Mouse (Mus musculus) layer of hippocampus, postnatal 36 days (tissue): ENCODE measurements around the gene Aox2. TPM values are rescaled to one million over a fixed set of nuclear protein-coding genes. Genes with fewer than 3 reads are reported as not detected.

Experiments
- DNase-seq, 2 experiments: peaks; one replicate each; pipeline ENCODE4 v3.0.0; 2022
- total RNA-seq, 2 experiments: library from RNA; stranded (reverse); gene quantifications; 2 replicates each; pipeline ENCODE4 v1.2.3; 2021

Aox2 gene
- total RNA-seq, result not detected

DNA sequence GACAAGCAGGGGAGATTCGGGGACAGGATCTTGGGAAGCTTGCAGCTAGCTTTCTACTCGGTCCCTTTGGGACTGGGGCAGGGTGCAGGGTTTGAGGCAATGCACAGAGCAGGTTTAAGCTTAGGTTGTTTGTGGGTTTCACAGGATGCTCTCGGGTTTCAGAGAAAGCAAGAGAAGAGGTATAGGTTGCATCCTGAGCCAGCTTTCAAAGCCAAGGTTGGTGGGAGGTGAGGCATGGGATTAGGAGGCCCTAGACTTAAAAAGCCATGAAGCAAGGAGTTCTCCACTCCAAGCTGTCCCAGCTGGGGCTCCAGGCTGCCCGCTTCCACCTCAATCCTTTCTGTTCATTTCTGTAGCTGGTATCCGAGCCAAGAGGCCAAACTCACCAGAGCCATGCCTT is at the start of gene Aox2:
TSS of gene Aox2 (plus strand) at position 301 of the 400 bp plus-strand sequence.
- no peak for DNase-seq

DNA sequence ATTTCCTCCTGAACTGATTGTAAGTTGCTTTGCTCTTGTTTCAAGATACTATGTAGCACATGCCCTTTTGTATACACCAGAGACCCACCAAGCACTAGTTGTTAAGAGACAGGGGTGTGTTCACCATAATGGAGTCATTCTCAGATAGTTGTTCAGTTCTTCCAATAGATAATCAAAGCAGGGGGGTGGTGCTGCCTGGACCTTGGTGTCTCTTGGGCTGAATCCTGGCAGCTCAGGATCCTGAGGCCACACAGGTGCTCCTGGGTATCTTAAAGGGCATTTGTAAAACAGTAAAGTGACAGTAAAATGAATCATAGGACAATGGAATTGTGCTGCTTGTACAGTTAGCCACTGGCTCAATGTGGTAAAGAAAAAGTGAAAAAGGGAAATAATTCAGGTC is 49.2 kb upstream of the Aox2 start:
- DNase-seq, result no peak

DNA sequence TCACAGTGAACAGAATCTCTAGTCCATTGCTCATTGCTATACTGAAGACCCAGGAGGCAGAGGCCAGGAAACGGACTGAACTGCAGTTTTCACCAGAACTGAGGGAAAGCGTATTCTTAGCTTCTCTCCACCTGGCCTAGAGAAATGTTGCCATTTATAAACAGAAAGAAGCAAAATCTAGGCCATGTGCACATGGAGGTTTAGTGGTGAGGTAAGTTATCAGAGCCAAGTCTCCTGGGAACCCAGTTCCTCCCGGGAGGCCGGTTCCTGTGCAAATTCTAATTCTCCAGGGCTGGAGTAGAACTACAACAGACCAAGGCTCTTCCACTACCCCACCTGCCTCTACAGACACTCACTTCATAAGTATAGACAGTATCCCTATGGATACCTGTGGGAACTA is 48.4 kb upstream of the Aox2 start:
- no peak for DNase-seq

DNA sequence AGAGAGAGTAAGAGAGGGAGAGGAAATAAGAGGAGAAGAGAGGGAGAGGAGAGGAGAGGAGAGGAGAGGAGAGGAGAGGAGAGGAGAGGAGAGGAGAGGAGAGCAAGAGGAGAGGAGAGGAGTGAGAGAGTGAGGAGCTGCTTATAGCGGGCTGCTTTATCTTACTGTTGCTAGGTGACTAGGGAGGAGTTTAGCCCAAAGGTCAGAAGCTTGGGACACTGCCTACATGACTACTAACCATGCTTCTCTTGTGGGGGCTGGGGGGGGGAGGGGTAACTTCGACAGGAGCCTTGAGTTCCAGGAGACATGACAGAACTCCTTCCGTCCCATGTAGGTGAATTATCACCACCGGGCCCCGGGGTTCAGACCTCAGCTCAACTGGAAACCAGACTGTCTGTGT is 47.6 kb upstream of the Aox2 start:
- no peak for DNase-seq

DNA sequence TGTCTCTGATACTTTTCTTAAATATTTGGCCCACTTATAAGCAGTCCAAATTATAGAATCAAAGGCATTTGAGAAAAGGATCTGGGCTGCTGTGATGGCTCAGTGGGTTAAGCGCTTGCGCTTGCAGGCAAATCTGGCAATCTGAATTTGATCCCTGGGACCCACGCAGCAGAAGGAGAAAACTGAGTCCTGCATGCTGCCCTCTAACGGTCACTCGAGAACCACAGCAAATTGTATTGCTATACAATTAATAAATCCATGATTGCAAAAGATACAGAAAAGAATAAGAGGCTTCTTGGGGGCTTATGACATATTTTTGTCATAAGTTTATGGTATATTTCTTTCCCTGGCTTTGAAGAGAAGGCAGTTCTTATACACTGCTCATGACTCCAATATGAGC is 42.7 kb upstream of the Aox2 start:
- DNase-seq, result no peak

DNA sequence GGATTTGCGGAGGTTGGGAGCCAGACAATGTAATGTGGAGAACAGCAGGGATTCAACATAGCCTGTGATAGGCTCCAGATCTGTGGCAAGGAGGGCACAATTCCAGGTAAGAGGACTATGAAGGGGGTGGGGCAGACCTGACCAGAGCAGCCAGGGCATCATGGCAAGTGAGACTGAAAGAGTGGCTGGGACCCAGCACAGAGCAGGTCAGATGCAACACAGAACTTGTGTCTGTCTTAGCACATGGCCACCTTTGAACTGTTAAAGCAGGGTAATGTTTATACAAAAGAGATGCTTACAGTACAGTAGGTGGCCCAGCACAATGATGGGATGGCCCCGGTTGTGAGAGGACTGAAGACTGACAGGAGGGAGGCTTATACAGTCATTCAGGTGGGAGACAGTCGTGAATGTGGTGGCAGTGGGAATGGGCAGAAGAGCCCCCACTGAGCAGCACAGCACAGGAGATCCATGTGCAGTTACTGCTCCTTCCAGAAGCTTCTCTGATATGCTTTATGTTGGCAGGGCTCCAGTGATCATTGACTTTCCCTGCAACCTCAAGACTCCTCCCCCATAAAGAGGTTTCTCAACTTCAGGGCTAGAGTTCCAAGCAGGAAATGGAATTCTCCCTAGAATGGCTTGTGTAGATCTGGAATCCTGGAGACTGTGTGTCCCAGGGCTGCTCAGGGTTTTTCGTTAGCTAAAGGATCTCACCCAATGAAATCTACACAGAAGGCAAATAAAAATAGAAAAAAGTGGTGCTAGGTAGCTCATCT is 40.4 kb upstream of the Aox2 start:
- DNase-seq, result no peak

DNA sequence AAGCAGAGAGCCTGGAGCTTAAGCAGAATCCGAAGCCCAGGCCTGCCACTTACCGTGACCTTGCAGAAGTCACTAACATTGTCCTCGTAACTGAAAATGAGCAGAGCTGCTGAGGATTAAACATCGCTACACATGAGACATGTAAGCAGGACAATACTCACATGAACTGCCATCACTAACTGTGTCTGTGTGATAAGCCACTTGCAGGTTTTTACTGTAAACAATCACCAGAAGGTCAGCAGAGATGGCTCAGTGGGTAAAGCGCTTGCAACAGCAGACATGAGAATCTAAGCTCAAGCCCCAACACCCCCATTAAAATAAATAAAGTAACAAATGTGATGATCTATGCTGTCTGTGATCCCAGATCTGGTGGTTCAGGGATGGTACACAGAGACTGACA is 39.7 kb upstream of the Aox2 start:
- DNase-seq, result no peak

DNA sequence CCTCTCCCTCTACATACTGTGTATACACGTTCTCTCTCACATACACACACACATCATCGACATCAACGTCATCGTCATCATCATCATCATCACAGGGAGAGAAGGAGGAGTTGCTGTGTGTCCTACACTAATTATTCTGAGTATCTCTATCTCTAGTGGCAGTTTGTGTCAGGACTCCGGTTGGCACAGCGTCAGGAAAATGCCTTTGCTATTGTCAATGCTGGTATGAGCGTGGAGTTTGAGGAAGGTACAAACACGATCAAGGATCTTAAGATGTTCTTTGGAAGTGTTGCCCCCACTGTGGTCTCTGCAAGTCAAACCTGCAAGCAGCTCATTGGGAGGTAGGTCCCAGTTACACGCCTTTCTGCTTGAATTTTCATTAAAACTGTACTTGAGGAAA is 39.2 kb upstream of the Aox2 start:
- no peak for DNase-seq

DNA sequence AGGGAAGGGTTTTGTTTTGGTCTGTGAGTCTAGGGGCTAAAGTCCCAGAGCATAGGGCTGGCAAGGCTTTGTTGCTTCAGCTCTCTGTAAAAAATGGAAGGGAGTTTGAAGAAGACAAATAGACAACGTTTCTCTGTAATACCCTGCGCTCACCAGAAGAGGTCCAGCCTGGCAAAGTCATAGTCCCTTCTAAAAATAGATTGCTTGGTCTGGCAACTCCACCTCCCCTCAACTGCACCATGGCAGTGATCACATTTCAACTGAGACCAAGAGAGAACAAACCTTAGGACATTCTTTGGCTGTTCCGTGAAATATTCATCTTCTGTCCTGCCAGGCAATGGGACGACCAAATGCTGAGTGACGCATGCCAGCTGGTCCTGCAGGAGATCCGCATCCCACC is 37.8 kb upstream of the Aox2 start:
- DNase-seq, result no peak

DNA sequence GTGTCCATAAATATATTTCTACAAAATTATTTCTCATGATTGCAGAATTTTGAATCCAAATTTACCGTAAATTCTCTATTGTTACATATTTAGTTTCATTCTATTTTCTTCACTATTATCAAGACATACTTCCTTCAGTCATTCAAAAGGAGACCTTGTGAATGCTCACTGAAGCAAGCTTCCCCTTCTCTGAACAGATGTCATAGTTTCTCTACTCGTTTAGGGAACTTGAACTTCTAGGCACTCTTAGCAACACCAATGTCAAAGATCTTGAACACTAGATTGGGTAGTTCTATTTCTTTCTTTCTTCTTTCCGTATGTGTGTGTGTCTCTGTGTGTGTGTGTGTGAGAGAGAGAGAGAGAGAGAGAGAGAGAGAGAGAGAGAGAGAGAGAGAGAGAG is 33.6 kb upstream of the Aox2 start:
- DNase-seq, result no peak

DNA sequence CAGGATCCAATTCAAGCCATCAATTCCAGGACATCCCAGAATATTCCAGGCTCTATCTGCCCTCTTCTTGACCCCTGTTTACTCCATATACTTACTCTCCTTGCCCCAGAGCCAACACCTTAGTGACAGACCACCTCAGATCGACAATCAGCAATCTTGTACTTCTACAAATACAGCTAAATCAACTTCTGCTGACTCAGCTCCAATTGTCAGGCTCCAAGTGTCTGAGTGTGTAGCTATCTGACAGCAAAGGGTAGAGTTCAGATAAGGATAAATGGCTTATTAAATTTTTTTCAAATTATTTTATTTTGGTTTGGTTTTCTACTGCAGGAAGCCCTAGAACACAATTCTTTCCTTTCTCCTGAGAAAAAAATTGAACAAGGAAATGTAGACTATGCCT is 29.6 kb upstream of the Aox2 start:
- no peak for DNase-seq

DNA sequence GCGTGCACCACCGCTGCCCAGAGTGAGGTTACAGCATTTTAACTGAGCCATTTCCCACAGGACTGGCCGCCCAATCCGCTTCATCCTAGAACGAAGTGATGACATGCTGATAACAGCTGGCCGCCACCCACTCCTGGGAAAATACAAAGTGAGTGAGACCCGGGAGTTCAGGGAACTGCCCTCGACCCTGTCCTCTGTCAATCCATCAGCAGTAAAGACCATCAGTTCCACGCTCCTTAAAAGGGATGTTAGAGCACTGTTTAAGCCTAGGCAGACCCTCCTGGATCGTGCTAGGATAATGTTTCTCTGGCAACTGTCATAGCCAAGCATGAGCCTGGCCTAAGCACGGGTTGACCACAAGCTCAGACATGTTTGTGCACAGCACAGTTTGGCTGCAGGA is 24.7 kb upstream of the Aox2 start:
- no peak for DNase-seq

DNA sequence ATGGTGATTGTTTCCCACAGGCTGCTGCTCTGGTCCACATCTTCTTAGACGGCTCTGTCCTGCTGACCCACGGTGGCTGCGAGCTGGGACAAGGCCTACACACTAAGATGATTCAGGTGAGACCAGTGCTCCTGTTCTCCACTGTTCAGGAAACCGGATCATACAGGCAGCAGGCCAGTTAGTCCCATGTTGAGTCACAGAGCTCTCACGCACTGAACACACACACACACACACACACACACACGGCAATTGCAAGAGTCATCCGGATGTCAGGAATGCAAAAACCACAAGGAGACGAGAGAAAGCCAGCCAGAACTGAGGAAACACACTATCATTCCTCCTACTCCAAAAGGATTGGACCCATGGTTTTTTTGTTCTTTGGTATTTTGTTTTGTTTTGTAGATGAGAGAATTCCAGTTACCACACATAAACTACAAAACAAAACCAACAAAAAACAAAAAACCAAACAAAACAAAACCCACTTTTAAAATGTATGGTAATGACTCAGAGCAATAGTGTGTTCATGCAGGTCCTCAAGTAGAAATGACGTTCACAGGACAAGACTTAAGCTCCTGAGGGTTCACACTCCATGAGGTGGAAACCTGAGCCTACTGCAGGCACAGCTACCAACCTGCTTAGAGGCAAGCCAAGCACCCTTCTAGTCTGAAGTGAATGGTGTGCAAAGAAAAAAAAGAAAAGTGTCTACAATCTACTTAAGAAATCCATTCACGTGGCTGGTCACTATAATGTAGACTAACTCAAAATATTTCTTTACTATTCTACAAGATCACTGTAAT is 20.7 kb upstream of the Aox2 start:
- DNase-seq, result no peak

DNA sequence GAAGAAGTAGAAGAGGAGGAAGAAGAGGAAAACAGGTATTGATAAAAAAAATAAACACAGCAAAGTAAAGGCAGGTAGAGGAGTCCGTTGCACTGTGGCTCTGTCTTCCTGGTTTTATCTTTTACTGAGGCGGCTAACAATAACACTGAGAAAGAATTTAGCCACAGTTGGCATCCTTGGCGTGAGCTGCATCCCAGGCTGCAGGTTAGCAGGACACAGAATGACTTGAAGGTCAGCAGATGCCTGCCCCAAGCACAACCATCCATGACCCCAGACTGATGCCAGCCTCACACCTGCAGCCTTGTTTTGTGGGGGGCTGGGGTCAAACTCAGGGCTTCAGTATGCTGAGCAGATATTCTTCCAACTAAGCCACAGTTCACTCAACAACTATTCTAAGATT is 17.8 kb upstream of the Aox2 start:
- no peak for DNase-seq

DNA sequence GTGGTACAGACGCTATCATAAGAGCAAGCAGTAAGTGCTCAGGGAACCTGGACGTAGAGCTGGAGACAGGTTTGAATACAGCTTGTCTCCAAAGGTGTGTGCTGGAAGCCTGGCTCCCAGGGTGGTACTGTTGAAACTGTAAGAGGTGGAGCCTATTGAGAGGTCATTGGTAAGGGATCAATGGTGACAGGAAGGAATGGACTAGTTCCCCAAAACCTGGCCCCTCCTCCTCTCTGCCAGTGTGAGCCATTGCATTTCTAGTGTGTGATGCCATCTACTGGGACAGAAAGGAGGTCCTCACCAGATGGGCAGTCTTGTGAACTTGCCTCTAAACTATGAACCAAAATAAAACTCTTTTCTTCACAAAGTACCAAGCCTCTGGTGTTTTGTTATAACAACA is 9.9 kb upstream of the Aox2 start:
- DNase-seq, result no peak

DNA sequence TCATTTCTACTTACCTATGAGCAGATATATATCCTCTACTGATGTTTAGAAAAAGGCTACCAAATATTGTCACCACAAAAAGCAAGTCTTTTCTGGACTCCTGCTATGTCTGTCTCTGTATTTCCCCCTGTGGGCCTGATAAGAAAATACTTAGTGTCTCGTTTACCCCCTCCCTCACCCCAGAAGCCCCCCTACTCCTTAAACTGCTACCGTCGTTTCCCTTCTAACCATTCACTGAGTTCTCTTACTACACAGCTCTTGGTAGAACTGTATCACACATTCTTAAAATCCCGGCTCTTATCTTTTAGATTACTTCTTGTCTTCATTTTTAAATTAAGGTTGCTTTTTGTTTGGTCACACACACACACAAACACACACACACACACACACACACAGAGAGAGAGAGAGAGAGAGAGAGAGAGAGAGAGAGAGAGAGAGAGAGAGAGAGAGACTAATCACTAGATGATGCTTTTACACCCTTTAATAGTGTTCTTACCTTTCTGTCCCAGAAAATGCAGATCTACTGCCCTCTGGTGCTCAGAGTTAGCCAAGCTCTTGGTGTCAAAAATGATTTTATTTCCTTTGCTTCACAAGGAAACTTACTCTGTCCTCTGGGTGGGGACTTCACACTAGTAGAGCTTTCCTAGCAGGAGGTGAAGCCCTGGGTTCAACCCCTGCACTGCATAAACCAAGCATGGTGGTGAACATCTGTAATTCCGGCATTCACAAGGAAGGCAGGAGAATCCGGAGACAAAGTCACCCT is 7.1 kb upstream of the Aox2 start:
- DNase-seq, result peak; percentile 25 to 47

DNA sequence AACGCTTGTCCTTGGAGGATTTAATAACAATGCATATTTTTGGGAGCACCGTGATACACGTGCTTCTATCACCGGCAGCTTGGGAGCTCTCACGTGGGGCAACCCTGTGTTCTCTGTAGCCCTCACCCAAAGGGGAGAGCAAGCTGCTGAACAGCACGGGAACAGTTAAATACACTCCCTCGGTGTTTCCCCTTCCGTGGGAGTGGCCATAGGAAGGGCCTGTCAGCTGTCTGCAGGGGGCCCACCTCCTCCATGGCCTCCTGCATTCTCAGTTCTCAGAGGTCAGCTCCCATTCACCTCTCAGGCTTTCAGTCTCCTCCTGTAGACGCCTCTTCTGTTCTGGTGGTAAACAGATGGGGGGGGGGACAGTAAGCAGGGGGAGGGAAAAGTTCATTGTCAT is 2.2 kb upstream of the Aox2 start:
- no peak for DNase-seq

DNA sequence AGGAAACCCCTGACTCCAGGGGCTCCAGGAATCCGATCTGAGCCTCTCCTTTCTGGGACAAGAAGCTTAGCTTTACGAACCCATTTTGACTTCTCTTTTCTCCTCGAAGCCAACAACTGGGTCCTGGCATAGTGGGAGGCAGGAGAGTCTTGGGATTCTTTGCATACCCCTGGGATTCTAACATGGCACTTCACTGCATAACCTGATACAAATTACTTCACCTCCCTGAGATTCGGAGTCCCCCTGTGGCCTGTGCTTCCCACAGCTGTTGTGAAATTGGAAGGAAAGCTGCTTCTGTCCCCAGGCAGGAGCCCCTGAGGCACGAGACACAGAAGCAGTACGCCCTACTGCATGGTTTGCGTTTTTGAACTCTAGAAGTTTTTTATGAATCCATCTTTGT is 387 bp downstream of the Aox2 start:
- no peak for DNase-seq

DNA sequence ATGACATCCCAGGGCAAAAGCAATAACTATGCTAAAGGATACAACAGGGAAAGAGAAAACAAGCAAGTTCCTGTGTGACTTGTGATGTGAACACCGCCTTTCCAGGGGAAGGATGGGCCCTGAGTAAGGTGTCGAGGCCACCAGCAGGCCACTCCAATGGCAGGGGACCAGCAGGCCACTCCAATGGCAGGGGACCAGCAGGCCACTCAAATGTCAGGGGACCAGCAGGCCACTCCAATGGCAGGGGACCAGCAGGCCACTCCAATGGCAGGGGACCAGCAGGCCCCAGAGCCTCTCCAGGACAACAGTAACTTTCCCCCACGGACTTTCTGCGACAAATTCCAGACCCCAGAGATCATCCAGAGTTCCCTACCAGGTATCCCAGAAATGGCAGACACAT is 2.3 kb downstream of the Aox2 start:
- DNase-seq, result no peak

DNA sequence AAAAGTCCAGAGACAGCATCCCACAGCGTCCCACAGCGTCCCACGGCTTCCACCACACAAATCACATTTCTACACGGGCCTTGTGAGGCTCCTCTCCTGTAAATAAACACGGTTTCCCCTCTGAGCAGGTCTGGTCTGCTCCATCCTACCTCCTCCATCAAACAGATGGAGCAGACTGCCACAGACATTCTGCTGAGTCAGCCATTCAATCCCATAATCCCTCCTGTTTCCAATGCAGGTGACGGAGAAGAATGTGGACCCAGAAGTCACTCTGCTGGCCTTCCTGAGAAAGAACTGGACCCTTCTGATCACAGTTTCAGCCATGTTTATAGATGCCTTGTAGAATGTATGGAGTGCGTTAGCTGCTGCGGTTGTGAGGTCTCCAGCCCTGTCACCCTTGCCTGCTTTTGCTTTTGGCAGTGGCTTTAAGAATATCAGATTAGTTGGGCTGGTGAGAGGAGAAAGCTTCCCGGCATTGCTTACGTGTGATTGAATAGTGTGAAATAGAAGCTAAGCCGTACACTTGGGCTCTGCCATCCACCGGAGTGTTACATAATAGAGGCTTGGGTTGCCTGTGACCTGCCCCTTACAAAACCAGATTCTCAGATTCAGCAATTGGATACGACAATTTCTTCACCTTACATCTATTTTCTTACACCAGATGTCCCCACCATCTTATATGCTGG is 3.0 kb downstream of the Aox2 start:
- no peak for DNase-seq

DNA sequence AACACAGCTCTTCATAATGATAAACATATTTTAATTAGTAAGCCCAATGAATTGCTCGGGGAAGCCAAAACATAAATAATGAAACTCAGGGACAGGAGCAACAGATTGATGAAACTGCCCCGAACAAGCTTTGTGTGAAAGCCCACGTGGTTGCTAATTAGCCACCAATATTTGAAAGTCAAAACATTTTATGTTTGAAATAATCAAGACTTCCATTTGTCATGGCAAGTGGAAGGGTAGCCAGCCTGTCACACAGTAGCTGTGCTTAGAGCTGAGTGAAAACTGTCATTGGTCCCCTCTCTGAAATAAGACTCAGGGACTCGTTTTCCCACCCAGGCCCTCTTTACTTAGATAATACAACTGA is 3.5 kb downstream of the Aox2 start:
- peak in 1 of 2 experiments; percentile 20 for DNase-seq

DNA sequence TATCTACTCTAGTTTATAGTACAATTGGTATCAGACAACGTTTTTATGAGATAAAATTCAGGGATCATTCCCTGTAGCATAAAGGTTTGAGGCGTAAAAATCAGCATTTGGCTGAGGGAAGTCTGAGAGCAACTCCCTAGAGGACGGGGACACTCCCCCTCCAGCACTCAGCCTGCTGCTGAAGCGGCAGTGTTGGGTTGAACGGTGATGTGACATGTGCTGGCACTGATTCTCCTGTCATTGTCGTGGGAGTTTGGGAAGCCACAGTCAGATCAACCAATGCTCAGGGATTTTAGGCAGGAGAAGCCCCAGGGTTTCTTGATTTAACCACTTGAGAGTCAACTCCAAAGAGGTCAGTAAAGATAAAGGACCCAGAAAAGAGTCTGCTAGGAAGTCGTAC is 6.4 kb downstream of the Aox2 start:
- DNase-seq, result no peak

DNA sequence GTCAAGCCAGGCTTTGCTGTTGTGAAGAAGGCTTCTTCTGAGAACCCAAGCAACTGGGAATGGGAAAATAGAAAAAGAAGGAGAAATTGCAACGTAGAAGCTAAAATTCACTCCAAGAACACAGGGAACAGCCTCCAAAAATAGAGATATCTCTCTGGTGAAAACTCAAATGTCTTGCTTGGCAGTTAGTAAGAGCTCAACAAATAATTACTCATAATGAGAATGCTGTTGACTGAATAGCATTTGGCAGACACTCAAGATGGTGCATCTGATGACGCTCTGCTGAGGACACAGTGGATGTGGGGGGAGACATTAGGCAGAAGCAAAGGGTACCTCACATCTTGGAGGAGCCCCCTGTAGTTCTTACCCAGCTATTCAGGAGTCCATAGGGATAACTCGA is 10.0 kb downstream of the Aox2 start:
- peak in 1 of 2 experiments; percentile 28 for DNase-seq
